Mouse (Mus musculus): ENCODE data around the gene Pou3f3. TPM values are rescaled to one million over a fixed set of nuclear protein-coding genes. Genes with fewer than 3 reads are reported as not detected.

The Pou3f3 gene
- polyA plus RNA-seq, 1 experiment from 2014 or later: 8.8 TPM

DNA sequence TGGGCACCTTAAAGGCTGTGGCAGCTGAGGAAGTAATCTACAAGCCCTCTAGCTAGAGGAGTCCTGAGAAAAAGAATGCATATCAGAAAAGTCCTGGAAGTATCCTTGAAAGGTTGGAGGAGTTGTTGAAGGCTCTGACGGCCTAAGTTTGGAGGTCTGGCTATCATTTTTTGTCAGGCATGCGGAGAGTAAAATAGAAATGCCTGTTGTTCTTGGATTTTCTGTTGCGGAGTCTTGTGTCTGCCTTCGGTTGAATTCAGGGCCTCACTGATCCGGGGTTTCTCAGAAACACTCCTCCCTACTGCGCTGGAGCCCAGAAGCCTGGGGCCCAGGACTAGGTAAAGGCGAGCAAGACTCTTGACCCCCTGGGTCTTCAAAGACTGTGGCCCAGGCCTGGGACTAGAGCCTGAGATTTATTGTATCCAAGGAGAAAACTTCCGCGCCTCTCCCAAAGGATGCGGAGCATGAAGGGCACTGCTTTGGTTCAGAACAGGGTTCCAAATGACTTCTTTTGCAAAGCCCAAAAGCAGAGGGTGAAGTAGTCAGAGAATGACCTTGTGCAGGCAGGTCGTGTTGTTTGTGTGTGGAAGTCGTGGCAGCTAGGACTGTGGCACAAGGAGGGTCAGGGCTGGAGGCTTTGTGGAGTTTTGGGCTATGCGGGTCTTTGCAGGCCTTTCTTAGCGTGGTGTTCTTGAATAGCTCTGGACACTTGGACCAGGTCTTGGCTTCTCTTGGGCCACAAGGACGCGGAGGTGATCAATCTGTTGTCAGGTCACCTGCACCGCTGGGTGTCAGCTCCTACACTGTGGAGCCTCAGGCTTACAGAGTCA lies 9.6 kb downstream of the Pou3f3 start:
- ATAC-seq (ENCODE audit: low FRiP score, low TSS enrichment): no peak
- WGBS: 4% methylated on average over 17 of the region's 17 CpGs
- no peak overlapping the region for H3K4me3 ChIP-seq (ENCODE audit: low read length)
- 0 out of 2 replicates have a peak overlapping the region, but pooled peaks have one; percentile 15 for H3K4me2 ChIP-seq (replicated peaks; ENCODE audit: low read depth, low read length)
- no peaks in the 10 kb centered on the region for H3K36me3 ChIP-seq (ENCODE audit: control insufficient read depth, insufficient read depth, low read length)
- peaks cover 86% of the 10 kb centered on the region for H3K27me3 ChIP-seq (ENCODE audit: control insufficient read depth, insufficient read depth, low read length)
- H3K9me3 ChIP-seq (ENCODE audit: control insufficient read depth, low read length): no peaks in the 10 kb centered on the region
- no peak overlapping the region for H3K9ac ChIP-seq (ENCODE audit: low read depth, low read length)
- no peak overlapping the region for H3K27ac ChIP-seq (ENCODE audit: low read depth, low read length)
- no peaks in the 10 kb centered on the region; the same call in 1 of the 2 replicates for H3K4me1 ChIP-seq (ENCODE audit: control insufficient read depth, insufficient read depth, low read length)

DNA sequence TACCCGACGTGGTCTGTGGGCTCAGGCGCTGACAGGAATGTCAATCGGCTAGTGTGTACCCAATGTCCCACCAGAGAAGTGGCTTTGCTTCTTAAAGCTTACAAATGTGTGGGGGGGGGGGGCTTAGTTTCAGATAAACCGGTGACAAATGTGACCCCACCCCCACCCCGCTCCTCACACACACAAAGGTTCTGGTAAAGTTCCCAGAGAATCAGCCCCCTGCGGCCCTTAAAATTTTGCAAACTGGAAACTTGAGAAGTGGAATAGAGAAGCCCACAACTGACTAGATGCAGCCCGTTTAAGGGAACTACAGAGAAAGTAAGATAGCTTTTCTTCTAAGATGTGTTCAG lies 10.2 kb downstream of the Pou3f3 start:
- Histone ChIP-seq H3K4me3 (ENCODE audit: low read length) (no peak overlapping the region), H3K4me1 (ENCODE audit: control insufficient read depth, insufficient read depth, low read length) (no peaks in the 10 kb centered on the region; the same call in 1 of the 2 replicates), H3K4me2 (replicated peaks; ENCODE audit: low read depth, low read length) (no peak overlapping the region), H3K36me3 (ENCODE audit: control insufficient read depth, insufficient read depth, low read length) (no peaks in the 10 kb centered on the region), H3K27me3 (ENCODE audit: control insufficient read depth, insufficient read depth, low read length) (peaks cover 88% of the 10 kb centered on the region), H3K27ac (ENCODE audit: low read depth, low read length) (no peak overlapping the region), H3K9me3 (ENCODE audit: control insufficient read depth, low read length) (no peaks in the 10 kb centered on the region), H3K9ac (ENCODE audit: low read depth, low read length) (no peak overlapping the region)
- WGBS: 4% methylated on average over 8 of the region's 8 CpGs
- no peak for ATAC-seq (ENCODE audit: low FRiP score, low TSS enrichment)

DNA sequence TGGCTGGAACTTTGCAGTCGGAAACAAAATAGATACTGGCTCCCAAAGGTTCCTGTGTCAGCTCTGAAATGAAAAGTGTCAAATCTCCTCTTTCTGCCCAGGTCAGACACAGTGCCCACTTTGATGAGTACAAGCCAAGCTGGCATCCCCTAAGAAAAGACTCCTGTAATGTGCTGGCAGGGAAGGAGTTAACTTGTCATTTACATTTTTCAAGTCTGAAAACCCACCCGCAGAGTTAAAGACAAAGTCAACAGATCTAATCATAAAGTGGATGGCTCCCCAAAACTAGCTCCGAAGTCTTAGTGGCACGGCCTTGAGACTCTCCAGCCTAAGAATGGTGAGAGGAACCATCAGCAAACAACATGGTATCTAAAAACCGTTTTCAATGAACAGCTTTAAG lies 11.6 kb downstream of the Pou3f3 start:
- no peak overlapping the region for H3K4me2 ChIP-seq (replicated peaks; ENCODE audit: low read depth, low read length)
- no peaks in the 10 kb centered on the region; the same call in 1 of the 2 replicates for H3K4me1 ChIP-seq (ENCODE audit: control insufficient read depth, insufficient read depth, low read length)
- H3K9ac ChIP-seq (ENCODE audit: low read depth, low read length): no peak overlapping the region
- H3K9me3 ChIP-seq (ENCODE audit: control insufficient read depth, low read length): no peaks in the 10 kb centered on the region
- ATAC-seq (ENCODE audit: low FRiP score, low TSS enrichment): no peak
- H3K27ac ChIP-seq (ENCODE audit: low read depth, low read length): no peak overlapping the region
- H3K36me3 ChIP-seq (ENCODE audit: control insufficient read depth, insufficient read depth, low read length): no peaks in the 10 kb centered on the region
- H3K4me3 ChIP-seq (ENCODE audit: low read length): no peak overlapping the region
- peaks cover 91% of the 10 kb centered on the region for H3K27me3 ChIP-seq (ENCODE audit: control insufficient read depth, insufficient read depth, low read length)
- WGBS: 5% methylated on average over 5 of the region's 5 CpGs

DNA sequence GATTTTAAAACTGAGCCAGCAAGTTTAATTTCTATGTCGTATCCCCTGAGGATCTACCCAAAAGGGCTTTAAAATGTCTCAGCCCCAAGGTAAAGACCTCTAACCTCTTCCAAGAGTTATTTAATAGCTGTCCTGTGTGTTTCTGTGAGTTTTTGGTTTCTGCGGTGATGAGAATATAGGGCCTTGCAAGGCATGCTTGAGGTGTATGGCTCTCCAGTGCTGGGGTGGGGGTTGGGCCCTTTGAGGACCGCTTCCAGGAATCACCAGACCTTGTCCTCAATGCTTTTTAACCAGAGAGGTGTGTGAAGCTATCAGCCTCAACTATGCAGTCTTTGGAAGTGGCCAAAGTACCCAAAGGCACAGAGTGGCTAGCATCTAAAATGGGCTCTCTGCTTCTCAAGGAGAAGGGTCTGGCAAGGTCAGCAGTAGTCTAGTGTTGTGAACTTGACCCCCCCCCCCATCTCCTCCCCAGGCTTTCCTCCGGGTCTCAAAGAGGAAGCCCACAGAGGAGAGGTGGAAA lies 12.1 kb downstream of the Pou3f3 start:
- WGBS: 2% methylated on average over 4 of the region's 4 CpGs
- no peak overlapping the region for H3K27ac ChIP-seq (ENCODE audit: low read depth, low read length)
- no peak overlapping the region for H3K4me3 ChIP-seq (ENCODE audit: low read length)
- no peaks in the 10 kb centered on the region for H3K36me3 ChIP-seq (ENCODE audit: control insufficient read depth, insufficient read depth, low read length)
- H3K9ac ChIP-seq (ENCODE audit: low read depth, low read length): no peak overlapping the region
- no peaks in the 10 kb centered on the region; the same call in 1 of the 2 replicates for H3K4me1 ChIP-seq (ENCODE audit: control insufficient read depth, insufficient read depth, low read length)
- no peak; the same call in 1 of the 2 replicates for ATAC-seq (ENCODE audit: low FRiP score, low TSS enrichment)
- H3K4me2 ChIP-seq (replicated peaks; ENCODE audit: low read depth, low read length): no peak overlapping the region
- H3K9me3 ChIP-seq (ENCODE audit: control insufficient read depth, low read length): no peaks in the 10 kb centered on the region
- H3K27me3 ChIP-seq (ENCODE audit: control insufficient read depth, insufficient read depth, low read length): peaks cover 88% of the 10 kb centered on the region

DNA sequence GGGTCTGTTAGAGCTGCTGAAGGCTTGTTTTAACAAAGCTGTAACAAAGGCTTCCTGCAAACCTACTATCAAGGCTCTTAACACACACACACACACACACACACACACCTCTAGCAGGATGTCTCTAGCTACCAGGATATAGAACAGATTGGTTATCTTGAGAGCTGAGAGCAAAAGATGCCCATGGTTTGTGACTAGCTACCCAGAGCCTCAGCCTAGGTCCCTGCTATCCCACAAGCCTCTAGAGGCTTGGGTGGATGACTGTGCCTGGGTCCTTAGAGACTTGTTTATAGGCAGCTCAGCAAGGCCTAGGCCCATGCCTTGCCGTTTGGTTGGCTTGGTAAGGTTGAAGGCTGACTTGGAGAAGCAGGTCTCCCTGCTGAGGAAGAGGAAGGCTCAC lies 13.5 kb downstream of the Pou3f3 start:
- H3K27ac ChIP-seq (ENCODE audit: low read depth, low read length): no peak overlapping the region
- H3K36me3 ChIP-seq (ENCODE audit: control insufficient read depth, insufficient read depth, low read length): no peaks in the 10 kb centered on the region
- H3K4me2 ChIP-seq (replicated peaks; ENCODE audit: low read depth, low read length): no peak overlapping the region

DNA sequence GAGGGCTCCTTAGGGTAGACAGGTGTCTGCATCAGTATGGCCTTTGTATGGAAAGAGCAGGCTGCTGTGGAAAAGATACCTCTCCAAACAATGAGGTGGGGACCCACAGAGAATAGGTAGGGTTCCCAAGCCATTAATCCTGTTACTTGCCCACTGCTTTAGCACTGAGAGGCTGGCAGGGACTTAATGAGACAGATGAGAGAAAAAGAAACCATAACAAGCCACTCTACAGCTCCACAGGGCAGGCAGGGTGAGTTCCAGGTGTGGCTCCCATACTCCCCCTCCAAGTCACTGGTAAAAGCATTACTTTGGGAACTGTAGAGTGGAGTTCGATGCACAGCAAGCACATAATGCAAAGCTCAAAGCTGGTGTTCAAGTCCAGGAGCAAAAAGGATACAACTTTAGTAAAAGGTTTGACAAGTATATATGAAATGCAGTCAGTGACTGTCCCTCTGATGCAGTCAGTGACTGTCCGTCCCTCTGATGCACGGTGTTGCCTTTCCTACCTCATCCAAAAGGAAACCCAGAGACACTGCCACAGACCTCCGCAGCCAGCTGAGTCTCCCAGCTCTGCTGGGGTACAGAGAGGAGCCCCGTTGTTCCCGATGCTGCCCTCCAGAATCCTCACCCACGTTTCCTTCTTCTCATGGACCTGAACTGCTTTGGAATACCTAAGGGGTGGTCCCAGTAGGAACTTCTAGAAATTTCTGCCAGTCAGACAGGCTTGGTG lies 14.0 kb downstream of the Pou3f3 start:
- H3K27me3 ChIP-seq (ENCODE audit: control insufficient read depth, insufficient read depth, low read length): peaks cover 84% of the 10 kb centered on the region
- no peak overlapping the region for H3K9ac ChIP-seq (ENCODE audit: low read depth, low read length)
- H3K9me3 ChIP-seq (ENCODE audit: control insufficient read depth, low read length): no peaks in the 10 kb centered on the region
- no peak overlapping the region for H3K27ac ChIP-seq (ENCODE audit: low read depth, low read length)
- H3K4me1 ChIP-seq (ENCODE audit: control insufficient read depth, insufficient read depth, low read length): no peaks in the 10 kb centered on the region; the same call in 1 of the 2 replicates
- no peak for ATAC-seq (ENCODE audit: low FRiP score, low TSS enrichment)
- 16% methylated on average over 7 of the region's 7 CpGs for WGBS
- H3K4me2 ChIP-seq (replicated peaks; ENCODE audit: low read depth, low read length): no peak overlapping the region
- H3K36me3 ChIP-seq (ENCODE audit: control insufficient read depth, insufficient read depth, low read length): no peaks in the 10 kb centered on the region
- no peak overlapping the region for H3K4me3 ChIP-seq (ENCODE audit: low read length)

More for the DNA sequence above, 13.5 kb downstream of the Pou3f3 start:
- Histone ChIP-seq H3K9ac (ENCODE audit: low read depth, low read length) (no peak overlapping the region), H3K4me3 (ENCODE audit: low read length) (no peak overlapping the region), H3K4me1 (ENCODE audit: control insufficient read depth, insufficient read depth, low read length) (no peaks in the 10 kb centered on the region; the same call in 1 of the 2 replicates), H3K27me3 (ENCODE audit: control insufficient read depth, insufficient read depth, low read length) (peaks cover 85% of the 10 kb centered on the region), H3K9me3 (ENCODE audit: control insufficient read depth, low read length) (no peaks in the 10 kb centered on the region)
- WGBS: 16% methylated on average over 1 of the region's 1 CpGs
- no peak for ATAC-seq (ENCODE audit: low FRiP score, low TSS enrichment)

DNA sequence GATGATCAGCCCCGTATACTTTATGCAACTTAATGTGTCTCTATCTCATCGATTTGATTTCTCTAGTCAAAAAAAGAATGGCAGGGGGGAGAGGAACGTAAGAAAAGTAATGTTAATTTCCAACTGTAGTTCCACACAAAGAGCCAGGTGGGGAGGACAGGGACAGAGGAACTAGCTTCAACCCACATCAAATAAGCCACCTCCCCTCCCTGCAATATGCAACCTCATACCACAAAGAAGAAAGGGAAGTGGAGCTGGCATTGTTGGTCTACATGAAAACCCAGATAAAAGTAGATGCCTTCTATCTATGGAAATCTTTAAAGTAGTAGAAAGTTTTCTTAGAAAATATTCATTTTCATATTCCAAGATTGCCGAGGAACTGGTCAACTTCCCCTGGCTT lies 14.7 kb downstream of the Pou3f3 start:
- Histone ChIP-seq H3K4me1 (ENCODE audit: control insufficient read depth, insufficient read depth, low read length) (no peaks in the 10 kb centered on the region; the same call in 1 of the 2 replicates), H3K27me3 (ENCODE audit: control insufficient read depth, insufficient read depth, low read length) (peaks cover 84% of the 10 kb centered on the region), H3K36me3 (ENCODE audit: control insufficient read depth, insufficient read depth, low read length) (no peaks in the 10 kb centered on the region), H3K9me3 (ENCODE audit: control insufficient read depth, low read length) (no peaks in the 10 kb centered on the region), H3K27ac (ENCODE audit: low read depth, low read length) (no peak overlapping the region), H3K4me2 (replicated peaks; ENCODE audit: low read depth, low read length) (0 out of 2 replicates have a peak overlapping the region, but pooled peaks have one; percentile 1), H3K4me3 (ENCODE audit: low read length) (no peak overlapping the region), H3K9ac (ENCODE audit: low read depth, low read length) (no peak overlapping the region)
- no peak for ATAC-seq (ENCODE audit: low FRiP score, low TSS enrichment)
- 18% methylated on average over 4 of the region's 4 CpGs for WGBS

DNA sequence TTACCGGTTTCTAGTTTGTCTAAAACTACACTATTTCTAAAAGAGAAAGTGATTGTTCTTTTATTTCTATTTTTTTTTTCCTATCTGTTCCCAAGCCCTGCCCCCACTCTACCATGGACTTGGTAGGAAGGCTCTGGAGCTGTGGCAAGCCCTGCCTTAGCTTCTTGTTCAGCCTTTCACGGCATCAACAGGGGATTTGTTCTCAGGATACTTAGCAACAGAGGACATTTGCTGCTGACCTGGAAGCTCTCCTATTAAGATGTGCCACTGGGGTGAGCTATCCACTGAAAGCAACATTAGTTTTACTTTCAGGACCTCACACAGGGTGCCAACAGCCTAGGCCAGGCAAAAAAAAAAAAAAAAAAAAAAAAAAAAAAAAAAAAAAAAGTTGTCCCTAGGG lies 15.4 kb downstream of the Pou3f3 start:
- H3K9ac ChIP-seq (ENCODE audit: low read depth, low read length): no peak overlapping the region
- H3K9me3 ChIP-seq (ENCODE audit: control insufficient read depth, low read length): no peaks in the 10 kb centered on the region
- no peak overlapping the region for H3K27ac ChIP-seq (ENCODE audit: low read depth, low read length)
- H3K4me2 ChIP-seq (replicated peaks; ENCODE audit: low read depth, low read length): 0 out of 2 replicates have a peak overlapping the region, but pooled peaks have one; percentile 1
- no peak for ATAC-seq (ENCODE audit: low FRiP score, low TSS enrichment)
- no peaks in the 10 kb centered on the region for H3K36me3 ChIP-seq (ENCODE audit: control insufficient read depth, insufficient read depth, low read length)
- H3K27me3 ChIP-seq (ENCODE audit: control insufficient read depth, insufficient read depth, low read length): peaks cover 85% of the 10 kb centered on the region
- WGBS: 6% methylated on average over 2 of the region's 2 CpGs
- H3K4me1 ChIP-seq (ENCODE audit: control insufficient read depth, insufficient read depth, low read length): no peaks in the 10 kb centered on the region; the same call in 1 of the 2 replicates
- H3K4me3 ChIP-seq (ENCODE audit: low read length): no peak overlapping the region
